Mouse (Mus musculus): ENCODE results near the gene Polr2b.

The Polr2b gene

DNA sequence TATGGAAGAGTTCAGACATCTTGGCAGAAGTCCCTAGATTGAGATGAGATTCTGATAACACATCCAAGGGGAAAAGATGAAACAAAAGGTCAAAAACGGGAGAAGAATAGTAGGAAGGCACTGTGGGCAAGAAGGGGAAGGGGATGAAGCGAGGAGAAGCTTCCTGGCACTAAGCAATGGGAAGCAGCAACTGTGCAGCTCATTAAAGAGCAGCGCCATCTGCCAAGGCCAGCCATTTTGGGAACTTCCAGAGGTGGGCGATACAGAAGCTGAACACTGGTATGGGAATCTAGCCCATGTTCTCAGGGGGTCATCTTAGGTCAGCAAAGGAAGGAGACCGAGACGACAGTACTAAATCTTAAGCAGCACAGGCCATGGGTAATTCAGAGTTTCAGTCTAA, 53.7 kb downstream of the Polr2b start:
- 52% methylated on average over 6 of the region's 6 CpGs for WGBS

GRCm38 (mm10) chr5:77364443-77365038, 54.6 kb downstream of the Polr2b start:
- 95% methylated on average over 3 of the region's 3 CpGs for WGBS

GRCm38 (mm10) chr5:77366313-77366712, 56.4 kb downstream of the Polr2b start:
- WGBS = 69% methylated on average over 8 of the region's 8 CpGs

- 76% methylated on average over 1 of the region's 1 CpGs for WGBS
Observed at GRCm38 (mm10) chr5:77367145-77367544, 57.2 kb downstream of the Polr2b start.

DNA sequence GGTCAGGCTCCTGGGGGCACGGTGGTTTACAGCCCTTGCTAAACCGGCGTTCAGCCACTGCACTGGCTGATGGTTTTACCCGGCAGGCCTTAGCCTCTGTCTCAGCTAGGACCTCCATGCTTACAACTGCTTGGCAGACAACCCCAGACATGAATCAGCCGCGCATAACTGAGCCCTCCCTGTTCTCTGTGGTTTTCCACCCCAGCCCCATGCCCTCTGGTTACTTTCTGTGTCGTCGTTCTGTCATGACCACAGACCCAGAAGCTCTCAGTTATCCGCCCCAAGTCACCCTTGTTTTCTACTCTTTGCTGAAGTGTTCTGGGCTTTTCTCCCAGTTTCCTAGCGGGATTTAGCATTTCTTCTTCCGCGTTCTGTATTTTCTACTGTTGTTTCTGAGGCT, 57.7 kb downstream of the Polr2b start:
- WGBS = 53% methylated on average over 12 of the region's 12 CpGs

- WGBS = 66% methylated on average over 7 of the region's 7 CpGs
Observed at GRCm38 (mm10) chr5:77368194-77368593, 58.2 kb downstream of the Polr2b start.

GRCm38 (mm10) chr5:77369394-77369793, 59.4 kb downstream of the Polr2b start:
- WGBS = 85% methylated on average over 5 of the region's 5 CpGs

DNA sequence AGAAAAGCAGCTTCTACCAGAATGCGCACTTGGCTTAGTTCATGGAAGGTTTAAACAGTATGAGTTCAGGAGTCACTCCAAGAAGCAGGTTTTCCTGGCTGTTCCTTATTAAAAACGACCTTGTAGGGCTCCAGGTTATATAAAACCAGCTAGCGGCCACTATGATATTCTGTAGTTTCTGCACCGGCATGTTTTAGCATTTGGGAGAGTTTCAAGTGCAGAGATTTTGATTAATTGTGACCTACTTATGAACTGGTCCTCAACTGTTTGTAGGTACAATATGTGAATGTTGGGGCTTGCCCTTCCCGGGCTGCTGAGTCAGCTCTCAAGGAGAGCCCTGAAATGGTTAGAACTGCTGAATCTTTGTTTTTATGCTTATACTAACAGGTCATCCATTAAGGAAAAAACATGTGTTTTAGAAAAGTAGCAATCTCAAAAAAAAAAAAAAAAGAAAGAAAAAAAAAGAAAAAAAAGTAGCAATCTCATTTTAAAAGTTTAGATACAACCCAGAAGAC, 60.5 kb downstream of the Polr2b start:
- 87% methylated on average over 5 of the region's 5 CpGs for WGBS

DNA sequence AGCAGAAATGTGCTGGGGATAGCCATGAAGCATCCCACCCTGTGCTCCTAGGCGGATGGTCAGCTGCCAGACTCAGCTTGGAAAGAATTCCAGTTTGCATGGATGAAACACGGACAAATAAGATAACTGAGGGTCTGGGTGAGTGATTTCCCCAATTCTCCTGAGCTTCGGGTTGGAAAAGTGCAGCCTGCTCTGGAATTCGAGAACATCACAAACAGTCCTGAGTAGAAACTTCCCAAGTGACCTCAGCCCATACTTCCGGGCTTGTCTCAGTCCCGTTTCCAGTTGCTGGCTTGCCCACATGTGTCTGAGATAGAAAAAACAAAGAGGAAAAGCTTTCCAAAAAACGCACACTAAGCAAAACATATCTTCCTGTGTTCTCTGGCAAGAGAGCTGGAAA, 62.3 kb downstream of the Polr2b start:
- WGBS = 72% methylated on average over 7 of the region's 7 CpGs

DNA sequence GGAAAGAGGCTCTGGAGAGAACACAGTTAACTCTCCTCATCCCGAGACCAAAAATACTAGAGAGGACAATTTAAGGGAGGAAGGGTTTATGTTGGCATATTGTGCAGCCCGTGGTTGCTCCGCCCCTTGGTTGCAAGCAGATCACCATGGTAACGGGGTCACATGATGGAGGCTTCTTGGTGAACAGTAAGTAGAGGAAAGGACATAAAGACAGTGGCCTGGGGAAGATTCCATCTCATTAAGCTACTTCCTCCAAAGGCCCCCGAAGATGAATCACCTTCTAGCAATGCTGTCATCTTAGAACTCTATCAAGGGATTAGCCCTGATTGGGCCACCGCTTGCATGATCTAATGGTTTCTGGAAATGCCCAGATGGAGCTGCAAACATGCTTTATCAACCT, 62.8 kb downstream of the Polr2b start:
- 59% methylated on average over 6 of the region's 6 CpGs for WGBS

- WGBS = 53% methylated on average over 3 of the region's 3 CpGs
Observed at GRCm38 (mm10) chr5:77374945-77375344, 65.0 kb downstream of the Polr2b start.

- WGBS = 72% methylated on average over 4 of the region's 4 CpGs
Observed at GRCm38 (mm10) chr5:77375546-77375945, 65.6 kb downstream of the Polr2b start.

DNA sequence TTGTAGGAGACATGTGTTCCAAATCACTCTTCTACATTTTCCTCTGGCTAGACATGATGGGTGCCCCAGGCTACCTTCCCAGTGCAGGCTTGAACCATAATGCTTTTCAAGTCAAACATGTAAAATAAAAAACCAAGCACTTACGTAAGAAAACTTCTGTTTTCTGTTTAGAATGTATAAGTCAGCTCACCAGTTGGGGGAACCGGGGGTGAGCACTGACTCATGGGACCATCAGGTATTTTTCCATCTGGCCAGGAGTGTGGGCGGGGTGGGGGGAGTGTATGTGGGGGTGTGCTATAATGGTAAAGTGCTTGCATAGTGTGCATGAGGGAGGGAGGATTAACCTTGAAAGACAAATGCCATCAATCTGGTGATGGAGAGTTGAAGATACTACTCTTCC, 68.1 kb downstream of the Polr2b start:
- WGBS = 66% methylated on average over 3 of the region's 3 CpGs

GRCm38 (mm10) chr5:77379434-77380135, 69.6 kb downstream of the Polr2b start:
- WGBS = 84% methylated on average over 14 of the region's 14 CpGs

DNA sequence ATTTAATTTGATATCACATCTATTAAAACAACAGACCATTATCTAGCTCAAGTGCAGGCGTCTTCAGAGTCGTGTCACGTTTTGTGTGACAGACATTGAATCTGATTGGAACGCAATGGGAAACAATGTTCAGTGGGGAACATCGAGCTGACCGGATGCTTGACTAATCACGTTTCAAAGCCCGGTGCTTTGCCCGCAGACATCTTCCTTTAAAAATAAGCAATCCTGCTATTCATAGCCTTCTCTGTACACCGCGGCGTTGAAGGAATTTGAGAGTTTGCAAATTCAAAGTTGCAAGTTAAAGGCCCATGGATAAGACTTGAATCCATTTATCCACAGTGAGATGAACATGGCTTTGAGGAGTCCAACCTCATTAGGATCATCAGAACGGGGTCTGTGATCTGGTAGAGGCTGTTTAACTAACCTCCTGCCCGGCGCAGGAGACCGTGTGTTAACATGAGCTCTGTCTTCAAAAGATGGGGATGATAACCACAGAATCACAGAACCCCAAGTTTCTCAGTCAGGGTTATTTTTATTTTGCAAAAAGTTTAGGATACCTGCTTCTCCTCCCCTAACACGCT, 70.5 kb downstream of the Polr2b start:
- 70% methylated on average over 17 of the region's 17 CpGs for WGBS

DNA sequence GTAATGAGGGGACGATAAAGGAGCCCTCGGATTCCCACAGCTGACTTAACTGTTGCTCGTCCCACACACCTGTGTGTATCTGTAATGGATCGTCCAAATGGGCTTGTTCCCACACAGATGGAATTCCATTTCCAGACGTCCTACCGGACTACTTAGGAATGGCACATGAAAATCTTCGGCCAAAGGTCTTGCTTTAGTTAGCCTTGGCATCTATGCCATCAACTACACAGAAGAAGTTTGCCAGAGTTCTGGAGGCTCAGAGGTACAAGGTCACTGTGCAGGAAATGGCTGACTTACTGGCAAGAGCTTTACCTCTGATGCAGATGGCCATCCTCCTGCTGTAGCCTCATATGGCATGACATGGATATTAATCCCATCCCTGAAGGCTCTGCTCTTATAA, 71.3 kb downstream of the Polr2b start:
- WGBS = 88% methylated on average over 7 of the region's 7 CpGs

GRCm38 (mm10) chr5:77381686-77382085, 71.7 kb downstream of the Polr2b start:
- WGBS = 64% methylated on average over 5 of the region's 5 CpGs

GRCm38 (mm10) chr5:77383799-77384554, 74.0 kb downstream of the Polr2b start:
- WGBS = 81% methylated on average over 5 of the region's 5 CpGs

GRCm38 (mm10) chr5:77384724-77385123, 74.8 kb downstream of the Polr2b start:
- 77% methylated on average over 9 of the region's 9 CpGs for WGBS

DNA sequence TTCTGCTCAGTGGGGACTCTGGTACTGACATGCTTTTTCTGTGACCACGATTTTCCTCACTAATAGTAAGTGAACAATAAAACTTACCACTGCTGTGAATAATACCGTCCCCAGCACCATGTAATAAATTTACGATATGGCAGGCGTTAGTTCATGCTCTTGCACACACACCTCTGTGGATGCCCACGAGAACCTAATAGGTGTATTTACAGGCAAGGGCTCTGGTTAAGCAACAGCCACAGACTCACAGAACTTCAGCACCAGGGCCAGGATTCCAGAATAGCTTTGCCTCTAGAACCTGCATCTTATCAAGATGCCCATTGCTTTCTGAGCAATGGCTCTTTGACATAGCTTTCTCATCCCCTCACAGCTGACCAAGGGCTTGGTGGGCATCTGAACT, 75.3 kb downstream of the Polr2b start:
- 86% methylated on average over 5 of the region's 5 CpGs for WGBS

- 66% methylated on average over 6 of the region's 6 CpGs for WGBS
Observed at GRCm38 (mm10) chr5:77385900-77386595, 76.1 kb downstream of the Polr2b start.
